Mouse (Mus musculus) hindbrain, postnatal 0 days (tissue): ENCODE results near the gene Pea15a. TPM values are rescaled to one million over a fixed set of nuclear protein-coding genes. Genes with fewer than 3 reads are reported as not detected.

Source experiments
- ATAC-seq: fragments of 200-750 bp; cut with Nextera tagmentation; 2 replicates; pipeline ENCODE4 v1.8.0; 2017; ENCODE audit warnings: mild to moderate bottlenecking, moderate TSS enrichment, moderate library complexity
- DNase-seq: peaks from one replicate; pipeline ENCODE4 v3.0.0-alpha.2; 2015; ENCODE audit warnings: low spot score
- H3K27ac ChIP-seq: fragments of 300-500 bp; sonication (generic); 2 replicates; pipeline ENCODE4 v1.5.1; 2014; ENCODE audit warnings: mild to moderate bottlenecking
- H3K27me3 ChIP-seq: fragments of 300-500 bp; sonication (generic); 2 replicates; pipeline ENCODE4 v1.6.1; 2014; ENCODE audit warnings: low read length, mixed read lengths; ENCODE audit not compliant: insufficient read depth
- H3K36me3 ChIP-seq: fragments of 300-500 bp; sonication (generic); 2 replicates; pipeline ENCODE4 v1.6.1; 2014; ENCODE audit warnings: low read length, mixed read lengths; ENCODE audit not compliant: insufficient read depth
- H3K4me1 ChIP-seq: fragments of 300-500 bp; sonication (generic); 2 replicates; pipeline ENCODE4 v1.6.1; 2014; ENCODE audit warnings: antibody characterized with exemption, low read length, mixed read lengths; ENCODE audit not compliant: insufficient read depth
- H3K4me2 ChIP-seq: fragments of 300-500 bp; sonication (generic); 2 replicates; pipeline ENCODE4 v1.6.1; 2014; ENCODE audit warnings: low read depth, mild to moderate bottlenecking, low read length, moderate library complexity, mixed read lengths
- H3K4me3 ChIP-seq: fragments of 300-500 bp; sonication (generic); 2 replicates; pipeline ENCODE4 v1.5.1; 2014; ENCODE audit warnings: low read length
- H3K9ac ChIP-seq: fragments of 300-500 bp; sonication (generic); replicated peaks from 2 replicates; pipeline ENCODE4 v1.6.1; 2014; ENCODE audit warnings: mild to moderate bottlenecking, low read length, moderate library complexity, mixed read lengths
- H3K9me3 ChIP-seq: fragments of 300-500 bp; sonication (generic); 2 replicates; pipeline ENCODE4 v1.6.1; 2016; ENCODE audit warnings: low read length, mixed read lengths
- CTCF ChIP-seq: IDR thresholded peaks from 2 replicates; pipeline ENCODE4 v1.5.1; 2016; ENCODE audit warnings: antibody characterized with exemption, control low read depth, low read depth
- WGBS: fragments of 180-500 bp; shearing (Covaris S2); extraction: QIAGEN DNeasy Blood & Tissue Kit; methylation state at CpG from one replicate; pipeline ENCODE4 v1.1.7; 2014; 5-methylcytosine and 5-hydroxymethylcytosine counted together
- polyA plus RNA-seq: library from polyadenylated mRNA; unstranded; fragments of >200 nt; fragmentation: Nextera tagmentation; extraction: Ambion mirVana; gene quantifications from 2 replicates; pipeline ENCODE4 v1.2.1, GENCODE M21; 2015
- total RNA-seq: library from RNA; depleted of rRNA; stranded (reverse); fragments of >200 nt; gene quantifications from 2 replicates; pipeline ENCODE4 v1.2.3, GENCODE M21; 2014

Gene Pea15a
- total and polyA plus RNA-seq, 2 experiments from 2014 or later: 309 to 503 TPM

DNA sequence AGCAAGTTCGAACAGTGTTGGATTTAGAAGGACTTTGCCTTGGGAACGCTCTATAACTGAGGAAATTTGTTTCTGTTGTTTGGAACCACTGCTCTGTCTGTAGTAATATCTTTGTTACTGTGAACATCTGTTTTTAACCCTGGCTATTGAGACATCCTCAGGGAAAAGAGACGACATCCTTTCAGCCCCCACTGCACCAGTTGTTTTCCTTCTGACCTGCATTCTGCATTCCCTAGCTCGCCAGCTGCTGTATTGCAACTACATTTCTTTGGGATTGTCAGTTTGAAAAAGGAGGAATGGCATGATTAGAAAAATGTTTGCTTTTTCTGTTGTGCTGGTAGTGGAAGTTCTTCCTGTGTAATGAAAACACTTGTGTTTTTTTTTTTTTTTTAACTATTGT lies 25.7 kb downstream of the Pea15a start:
- no peak overlapping the region for H3K4me3 ChIP-seq
- TF ChIP-seq CTCF: no peak

DNA sequence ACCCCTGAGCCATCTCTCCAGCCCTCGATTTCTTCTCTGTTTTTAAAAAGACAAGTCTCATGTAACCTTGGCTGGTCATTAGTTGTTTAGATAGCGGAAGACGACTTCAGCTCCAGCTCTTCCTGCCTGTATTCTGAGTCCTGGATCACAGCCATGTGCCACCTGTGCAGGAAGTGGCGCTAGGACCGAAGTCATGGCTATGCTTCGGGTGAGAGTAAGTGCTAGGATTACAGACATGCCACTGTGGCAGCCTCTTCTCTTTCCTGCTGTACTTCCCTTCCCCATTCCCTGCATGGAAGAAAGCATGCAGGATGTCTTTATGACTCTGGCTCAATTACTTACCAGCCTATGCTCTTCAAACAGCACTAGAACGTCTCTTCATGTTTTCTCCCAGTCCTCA lies 27.5 kb downstream of the Pea15a start:
- DNase-seq (no peak), ATAC-seq (no peak)
- no peak for TF ChIP-seq CTCF
- Histone ChIP-seq H3K9ac (no peak overlapping the region), H3K27me3 (no peaks in the 10 kb centered on the region), H3K4me3 (no peak overlapping the region), H3K4me1 (no peaks in the 10 kb centered on the region), H3K4me2 (no peak overlapping the region), H3K27ac (no peak overlapping the region), H3K36me3 (peaks cover 39% of the 10 kb centered on the region), H3K9me3 (no peaks in the 10 kb centered on the region)
- 66% methylated on average over 7 of the region's 7 CpGs for WGBS

More for the DNA sequence above, 25.7 kb downstream of the Pea15a start:
- Histone ChIP-seq H3K9me3 (no peaks in the 10 kb centered on the region), H3K27ac (no peak overlapping the region), H3K4me2 (no peak overlapping the region), H3K9ac (no peak overlapping the region), H3K27me3 (no peaks in the 10 kb centered on the region), H3K4me1 (no peaks in the 10 kb centered on the region), H3K36me3 (peaks cover 28% of the 10 kb centered on the region)
- no peak for DNase-seq
- ATAC-seq: no peak
- WGBS: 60% methylated on average over 4 of the region's 4 CpGs

DNA sequence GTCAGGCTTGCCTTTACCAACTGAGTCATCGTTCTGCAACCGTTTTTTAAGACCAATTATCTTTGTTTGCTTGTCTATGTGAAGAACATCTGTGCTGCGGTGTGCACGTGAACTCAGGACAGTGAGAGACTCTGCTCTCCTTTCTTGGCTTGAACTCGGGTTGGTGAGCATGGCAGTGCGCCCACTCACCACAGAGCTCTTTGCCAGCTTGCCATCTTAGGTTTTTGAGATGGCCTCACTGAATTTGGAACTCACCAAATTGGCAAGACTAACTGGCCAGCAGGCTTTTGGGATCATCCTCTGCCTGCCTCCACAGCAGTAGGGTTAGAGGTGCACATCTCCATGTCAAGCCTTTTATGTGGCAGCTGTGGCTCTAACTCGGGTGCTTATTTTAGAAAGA lies 28.8 kb downstream of the Pea15a start:
- Histone ChIP-seq H3K4me3 (no peak overlapping the region), H3K27me3 (no peaks in the 10 kb centered on the region), H3K9me3 (no peaks in the 10 kb centered on the region), H3K9ac (no peak overlapping the region), H3K4me2 (no peak overlapping the region), H3K4me1 (no peaks in the 10 kb centered on the region), H3K36me3 (peaks cover 49% of the 10 kb centered on the region), H3K27ac (no peak overlapping the region)
- ATAC-seq (no peak), DNase-seq (no peak)
- 63% methylated on average over 7 of the region's 7 CpGs for WGBS
- no peak for TF ChIP-seq CTCF

DNA sequence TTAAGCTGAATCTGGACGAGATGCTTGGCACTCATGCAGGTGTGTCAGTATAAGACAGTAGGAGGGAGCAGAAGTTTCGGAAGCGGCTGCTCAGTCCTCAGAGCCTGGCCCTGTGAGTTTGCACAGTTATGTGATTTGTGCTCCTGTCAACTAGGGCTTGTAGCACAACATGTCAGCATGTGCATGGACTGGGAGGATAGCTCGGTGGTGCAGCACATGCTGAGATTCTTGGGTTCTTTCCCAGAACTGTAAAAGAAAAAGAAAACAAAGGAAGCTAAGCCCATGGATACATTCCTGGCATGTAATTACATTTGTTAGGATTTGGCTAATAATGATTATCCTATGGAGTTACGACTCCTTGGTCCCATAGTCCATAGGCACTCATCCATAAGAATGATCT lies 33.4 kb downstream of the Pea15a start:
- no peak for TF ChIP-seq CTCF
- Histone ChIP-seq H3K36me3 (peaks cover 65% of the 10 kb centered on the region), H3K4me2 (no peak overlapping the region), H3K27me3 (no peaks in the 10 kb centered on the region), H3K27ac (no peak overlapping the region), H3K9ac (no peak overlapping the region), H3K4me3 (no peak overlapping the region), H3K4me1 (no peaks in the 10 kb centered on the region), H3K9me3 (no peaks in the 10 kb centered on the region)
- peak; percentile 75; the same call in 1 of the 2 replicates for ATAC-seq
- peak; percentile 37 for DNase-seq
- WGBS: 42% methylated on average over 5 of the region's 5 CpGs

DNA sequence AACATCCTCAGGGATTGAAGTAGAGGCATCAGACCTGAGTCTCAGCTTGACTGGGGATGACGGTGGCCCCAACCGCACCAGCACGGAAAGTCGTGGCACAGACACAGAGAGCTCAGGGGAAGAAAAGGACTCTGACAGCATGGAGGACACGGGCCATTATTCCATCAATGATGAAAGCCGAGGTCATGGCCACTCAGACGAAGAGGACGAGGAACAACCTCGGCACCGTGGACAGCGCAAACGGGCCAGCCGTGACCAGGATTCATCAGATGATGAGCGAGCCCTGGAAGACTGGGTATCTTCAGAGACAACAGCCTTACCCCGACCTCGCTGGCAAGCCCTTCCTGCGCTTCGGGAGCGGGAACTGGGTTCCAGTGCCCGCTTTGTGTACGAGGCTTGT lies 34.2 kb downstream of the Pea15a start:
- Histone ChIP-seq H3K4me2 (no peak overlapping the region), H3K9ac (no peak overlapping the region), H3K4me1 (no peaks in the 10 kb centered on the region), H3K36me3 (peaks cover 63% of the 10 kb centered on the region), H3K27ac (no peak overlapping the region), H3K27me3 (no peaks in the 10 kb centered on the region), H3K4me3 (no peak overlapping the region), H3K9me3 (no peaks in the 10 kb centered on the region)
- no peak for DNase-seq
- WGBS: 81% methylated on average over 21 of the region's 21 CpGs
- ATAC-seq: no peak
- TF ChIP-seq CTCF: no peak

DNA sequence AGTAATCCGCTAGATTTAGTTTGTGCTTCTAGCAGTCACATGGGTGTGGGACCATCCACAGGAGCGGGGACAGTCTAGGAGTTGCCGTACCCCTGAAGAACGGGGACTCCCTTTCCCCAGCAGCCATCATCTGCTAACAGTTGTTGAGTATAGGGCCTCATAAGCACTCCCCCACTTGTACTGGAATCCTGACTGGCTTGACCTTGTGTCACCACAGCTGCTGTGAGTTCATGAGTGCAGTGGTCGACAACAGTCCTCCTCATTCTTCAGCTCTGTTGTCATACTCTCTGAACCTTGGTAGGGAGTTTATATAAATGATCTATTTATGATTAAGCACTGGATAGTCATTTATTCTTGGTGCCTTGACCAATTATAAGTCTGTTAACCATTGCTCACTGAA lies 36.8 kb downstream of the Pea15a start:
- Histone ChIP-seq H3K27ac (no peak overlapping the region), H3K4me1 (no peaks in the 10 kb centered on the region), H3K36me3 (peaks cover 66% of the 10 kb centered on the region), H3K4me2 (no peak overlapping the region), H3K27me3 (no peaks in the 10 kb centered on the region), H3K9me3 (no peaks in the 10 kb centered on the region), H3K9ac (no peak overlapping the region), H3K4me3 (no peak overlapping the region)
- DNase-seq: no peak
- WGBS: 95% methylated on average over 5 of the region's 5 CpGs
- no peak for ATAC-seq
- no peak for TF ChIP-seq CTCF

DNA sequence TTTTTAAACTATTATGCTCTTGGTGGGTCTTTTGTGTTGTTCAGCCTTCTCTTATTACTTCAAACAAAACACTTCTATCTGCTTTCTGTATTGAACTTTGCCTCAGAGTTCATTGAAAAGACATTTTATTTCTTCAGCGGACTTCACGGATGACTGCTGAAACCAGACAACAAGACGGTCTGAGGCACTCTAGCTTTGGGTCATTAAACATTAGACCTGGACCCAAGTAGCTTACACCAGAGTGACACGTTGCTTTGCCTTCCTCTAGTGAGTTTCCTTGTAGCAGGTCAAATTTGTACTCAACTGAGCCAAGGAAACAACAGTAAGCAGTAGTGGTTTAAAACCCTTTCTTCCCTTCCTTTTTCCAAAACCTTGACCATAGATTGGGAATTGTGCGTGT lies 38.7 kb downstream of the Pea15a start:
- Histone ChIP-seq H3K27me3 (no peaks in the 10 kb centered on the region), H3K4me1 (no peaks in the 10 kb centered on the region), H3K9ac (no peak overlapping the region), H3K4me2 (no peak overlapping the region), H3K27ac (no peak overlapping the region), H3K36me3 (peaks cover 50% of the 10 kb centered on the region), H3K4me3 (no peak overlapping the region), H3K9me3 (no peaks in the 10 kb centered on the region)
- no peak for TF ChIP-seq CTCF
- WGBS: 74% methylated on average over 5 of the region's 5 CpGs
- no peak for ATAC-seq
- no peak for DNase-seq
